Mouse (Mus musculus): ENCODE measurements around the gene Gm9732. TPM values are rescaled to one million over a fixed set of nuclear protein-coding genes. Genes with fewer than 3 reads are reported as not detected.
"Not testable (repeated sequence)": the region's sequence is repeated elsewhere in the genome, so short reads cannot be mapped to it uniquely, and the experiment has no call there.

Gene Gm9732
- polyA plus RNA-seq, 1 experiment from 2014 or later: not detected

DNA sequence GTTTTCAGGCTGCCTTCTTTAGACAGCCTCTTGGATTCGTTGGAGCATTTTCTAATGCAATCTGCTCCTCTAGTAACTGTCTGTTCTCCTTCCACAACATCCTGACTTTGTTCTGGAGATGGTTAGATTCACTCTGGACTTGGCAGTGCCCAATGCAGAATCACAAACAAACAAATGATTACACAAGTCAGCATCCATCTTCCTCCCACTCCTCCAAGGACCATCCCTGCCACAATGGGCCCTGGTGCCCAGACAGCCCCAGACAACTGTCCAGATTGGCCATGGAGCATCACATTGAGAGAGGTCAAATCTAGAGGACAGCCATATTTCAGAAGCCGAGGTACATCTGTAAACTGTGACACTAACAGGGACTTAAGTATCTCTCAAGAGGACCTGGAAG is 2.6 kb downstream of the Gm9732 start:
- H3K27ac ChIP-seq; H3K9me3 ChIP-seq; H3K4me1 ChIP-seq; H3K4me2 ChIP-seq; H3K4me3 ChIP-seq; H3K27me3 ChIP-seq; H3K9ac ChIP-seq; H3K36me3 ChIP-seq; ATAC-seq (ENCODE audit: borderline replicate concordance, extremely low read depth, low FRiP score, low TSS enrichment): not testable (repeated sequence)
- 58% methylated on average over 2 of the region's 2 CpGs for WGBS

DNA sequence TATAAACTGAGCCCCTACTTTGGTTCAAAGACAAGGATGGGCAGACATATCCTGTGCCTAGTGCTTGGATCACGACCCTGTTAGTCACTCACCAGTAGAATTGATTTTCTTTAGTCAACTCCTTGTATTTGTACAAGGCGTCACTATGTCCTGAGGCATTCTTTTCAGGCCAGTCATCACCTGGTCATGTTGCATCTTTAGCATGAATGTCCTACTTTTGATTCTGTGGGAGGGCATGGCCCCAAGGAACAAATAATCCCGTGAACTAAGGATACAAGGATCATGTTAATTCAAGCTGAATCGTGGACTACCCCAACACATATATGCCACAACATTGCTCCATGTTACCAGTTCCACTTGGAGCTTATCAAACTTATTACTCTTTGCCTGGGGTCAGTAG is 3.3 kb downstream of the Gm9732 start:
- H3K4me1 ChIP-seq; H3K27me3 ChIP-seq; H3K4me3 ChIP-seq; H3K9ac ChIP-seq; H3K4me2 ChIP-seq; H3K36me3 ChIP-seq; ATAC-seq (ENCODE audit: borderline replicate concordance, extremely low read depth, low FRiP score, low TSS enrichment); H3K27ac ChIP-seq; H3K9me3 ChIP-seq: not testable (repeated sequence)
- WGBS: 67% methylated on average over 4 of the region's 4 CpGs

DNA sequence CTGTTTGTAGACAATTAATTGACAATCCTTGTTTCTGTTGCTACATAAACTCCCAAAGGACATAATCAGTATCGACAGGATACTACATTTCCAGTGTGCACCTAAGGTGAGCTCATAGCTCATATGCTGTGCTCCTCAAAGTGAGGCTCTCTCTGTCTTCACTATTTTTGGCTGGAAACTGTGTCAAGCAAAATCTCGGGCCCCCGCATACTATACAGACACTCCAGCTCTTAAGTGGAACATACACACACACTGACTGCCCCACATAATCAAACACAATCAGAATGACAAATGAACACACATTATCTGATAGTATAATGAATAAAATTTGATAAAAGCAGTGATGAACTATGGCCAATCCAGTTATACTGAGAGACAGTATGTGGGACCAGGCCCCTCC is 3.8 kb downstream of the Gm9732 start:
- H3K9ac ChIP-seq; H3K27ac ChIP-seq; H3K27me3 ChIP-seq; H3K4me3 ChIP-seq; H3K4me2 ChIP-seq; ATAC-seq (ENCODE audit: borderline replicate concordance, extremely low read depth, low FRiP score, low TSS enrichment); H3K9me3 ChIP-seq; H3K36me3 ChIP-seq; H3K4me1 ChIP-seq: not testable (repeated sequence)
- 86% methylated on average over 3 of the region's 3 CpGs for WGBS

DNA sequence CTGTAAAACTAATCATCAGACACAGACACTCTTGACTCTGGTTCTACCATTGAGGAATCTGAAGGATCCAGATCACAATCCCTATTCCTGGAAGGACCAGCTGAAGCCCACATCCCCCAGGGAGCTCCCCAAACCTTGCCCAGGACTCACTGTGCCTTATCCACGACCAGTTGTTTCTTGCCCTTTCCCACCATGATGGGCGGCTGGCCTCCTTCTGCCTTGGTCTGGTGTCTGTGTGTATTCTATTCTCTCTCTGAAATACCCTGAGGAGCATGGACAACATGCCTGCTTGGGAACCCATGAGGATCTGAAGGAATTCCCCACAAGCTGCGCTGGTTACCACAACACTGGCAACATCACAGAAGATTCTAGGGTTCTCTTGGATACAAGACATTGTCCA is 18.7 kb downstream of the Gm9732 start, which contains the start of gene Gm8127:
Gene Gm8127, minus strand, starts transcription at position 330 of the 400 bp plus-strand sequence.
- H3K27ac ChIP-seq; ATAC-seq (ENCODE audit: borderline replicate concordance, extremely low read depth, low FRiP score, low TSS enrichment); H3K9ac ChIP-seq; H3K4me2 ChIP-seq; H3K4me1 ChIP-seq; H3K36me3 ChIP-seq; H3K9me3 ChIP-seq; H3K4me3 ChIP-seq; H3K27me3 ChIP-seq: not testable (repeated sequence)
- WGBS: 75% methylated on average over 3 of the region's 3 CpGs

DNA sequence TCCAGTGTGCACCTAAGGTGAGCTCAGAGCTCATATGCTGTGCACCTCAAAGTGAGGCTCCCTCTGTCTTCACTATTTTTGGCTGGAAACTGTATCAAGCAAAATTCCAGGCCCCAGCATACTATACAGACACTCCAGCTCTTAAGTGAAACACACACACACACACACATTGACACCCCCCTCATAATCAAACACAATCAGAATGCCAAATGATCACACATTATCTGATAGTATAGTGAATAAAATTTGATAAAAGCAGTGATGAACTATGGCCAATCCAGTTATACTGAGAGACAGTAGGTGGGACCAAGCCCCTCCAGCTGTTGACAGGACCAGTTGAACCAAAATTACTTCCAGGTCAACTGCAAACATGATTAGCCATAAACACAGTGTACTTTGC is 44.7 kb downstream of the Gm9732 start:
- not testable (repeated sequence) for H3K9me3 ChIP-seq; H3K9ac ChIP-seq; H3K27me3 ChIP-seq; H3K27ac ChIP-seq; ATAC-seq (ENCODE audit: borderline replicate concordance, extremely low read depth, low FRiP score, low TSS enrichment); H3K4me1 ChIP-seq; H3K4me3 ChIP-seq; H3K4me2 ChIP-seq; H3K36me3 ChIP-seq

DNA sequence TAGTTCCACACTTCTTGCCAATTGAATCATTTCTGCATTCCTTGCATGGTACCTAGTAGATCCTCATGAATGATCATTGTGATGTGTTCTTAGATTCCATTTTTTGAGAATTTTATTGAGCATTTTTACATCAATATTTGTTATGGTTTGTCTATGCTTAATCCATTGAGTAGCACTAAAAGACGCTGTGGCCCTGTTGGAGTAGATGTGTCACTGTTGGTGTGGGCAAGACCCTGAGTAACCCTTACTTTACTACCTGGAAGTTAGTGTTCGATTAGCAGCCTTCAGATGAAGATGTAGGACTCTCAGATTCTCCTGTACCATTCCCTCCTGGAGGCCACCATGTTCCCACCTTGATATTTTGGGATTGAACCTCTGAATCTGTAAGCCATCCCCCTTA is 53.8 kb downstream of the Gm9732 start:
- H3K4me2 ChIP-seq; H3K9me3 ChIP-seq; ATAC-seq (ENCODE audit: borderline replicate concordance, extremely low read depth, low FRiP score, low TSS enrichment); H3K4me1 ChIP-seq; H3K4me3 ChIP-seq; H3K27me3 ChIP-seq; H3K36me3 ChIP-seq; H3K9ac ChIP-seq; H3K27ac ChIP-seq: not testable (repeated sequence)
- 55% methylated on average over 2 of the region's 2 CpGs for WGBS

DNA sequence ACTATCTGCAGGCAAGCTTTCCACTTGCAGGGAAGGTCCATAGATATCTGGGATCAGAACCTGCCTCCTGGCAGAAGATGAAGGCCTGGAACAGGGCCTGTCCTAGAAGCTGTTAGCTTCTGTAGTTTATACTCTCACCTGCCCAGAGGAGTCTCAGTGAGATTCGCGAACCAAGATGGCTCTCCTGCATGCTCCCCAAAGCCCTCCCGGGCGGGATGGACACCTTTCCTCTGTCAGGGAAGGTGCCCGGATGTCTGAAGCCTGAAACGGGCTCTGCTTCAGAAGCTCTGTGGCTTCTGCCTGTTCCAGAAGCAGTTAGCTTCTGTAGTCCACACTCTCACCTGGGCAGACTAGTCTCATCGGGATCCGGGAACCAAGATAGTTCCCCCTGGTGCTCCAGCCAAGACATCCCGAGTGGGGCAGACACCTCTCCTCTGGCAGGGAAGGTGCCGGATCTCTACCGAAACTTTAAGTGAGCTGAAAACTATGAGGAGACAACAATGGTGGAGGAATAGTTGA is 56.6 kb downstream of the Gm9732 start:
- not testable (repeated sequence) for H3K4me3 ChIP-seq; H3K9me3 ChIP-seq; H3K9ac ChIP-seq; H3K27ac ChIP-seq; H3K36me3 ChIP-seq; ATAC-seq (ENCODE audit: borderline replicate concordance, extremely low read depth, low FRiP score, low TSS enrichment); H3K27me3 ChIP-seq; H3K4me2 ChIP-seq; H3K4me1 ChIP-seq
- 91% methylated on average over 11 of the region's 11 CpGs for WGBS

DNA sequence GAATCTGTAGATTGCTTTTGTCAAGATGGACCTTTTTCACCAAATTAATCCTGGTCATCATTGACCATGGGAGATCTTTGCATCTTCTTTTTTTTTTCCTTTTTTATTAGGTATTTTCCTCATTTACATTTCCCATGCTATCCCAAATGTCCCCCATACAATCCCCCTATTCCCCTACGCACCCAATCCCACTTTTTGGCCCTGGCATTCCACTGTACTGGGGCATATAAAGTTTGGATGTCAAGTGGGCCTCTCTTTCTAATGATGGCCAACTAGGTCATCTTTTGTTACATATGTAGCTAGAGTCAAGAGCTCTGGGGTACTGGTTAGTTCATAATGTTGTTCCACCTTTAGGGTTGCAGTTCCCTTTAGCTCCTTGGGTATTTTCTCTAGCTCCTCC is 62.8 kb downstream of the Gm9732 start:
- H3K36me3 ChIP-seq; H3K9ac ChIP-seq; H3K4me3 ChIP-seq; H3K27ac ChIP-seq; H3K9me3 ChIP-seq; H3K27me3 ChIP-seq; H3K4me1 ChIP-seq; ATAC-seq (ENCODE audit: borderline replicate concordance, extremely low read depth, low FRiP score, low TSS enrichment); H3K4me2 ChIP-seq: not testable (repeated sequence)
- 59% methylated on average over 1 of the region's 1 CpGs for WGBS

DNA sequence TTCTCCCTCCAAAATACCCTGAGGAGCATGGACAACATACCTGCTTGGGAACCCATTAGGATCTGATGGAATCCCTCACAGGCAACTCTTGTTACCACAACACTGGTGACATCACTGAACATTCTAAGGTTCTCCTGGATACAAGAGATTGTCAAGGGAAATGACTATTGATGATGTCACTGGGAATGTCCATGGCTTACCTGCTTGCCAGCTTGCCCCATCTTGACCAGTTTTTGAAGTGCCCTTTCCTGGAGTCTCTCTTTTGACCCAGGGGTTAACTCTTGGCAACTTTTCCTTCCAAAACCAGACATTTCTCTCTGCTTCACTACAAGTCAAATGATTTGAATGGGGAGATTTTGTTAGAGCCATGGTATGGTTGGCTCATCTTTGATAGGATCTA is 72.9 kb downstream of the Gm9732 start, which contains the start of gene 1700001F09Rik:
Gene 1700001F09Rik, minus strand, starts transcription at position 101 of the 400 bp plus-strand sequence.
- H3K27ac ChIP-seq; H3K27me3 ChIP-seq; H3K4me1 ChIP-seq; H3K4me2 ChIP-seq; H3K9ac ChIP-seq; H3K4me3 ChIP-seq; H3K36me3 ChIP-seq; ATAC-seq (ENCODE audit: borderline replicate concordance, extremely low read depth, low FRiP score, low TSS enrichment); H3K9me3 ChIP-seq: not testable (repeated sequence)

DNA sequence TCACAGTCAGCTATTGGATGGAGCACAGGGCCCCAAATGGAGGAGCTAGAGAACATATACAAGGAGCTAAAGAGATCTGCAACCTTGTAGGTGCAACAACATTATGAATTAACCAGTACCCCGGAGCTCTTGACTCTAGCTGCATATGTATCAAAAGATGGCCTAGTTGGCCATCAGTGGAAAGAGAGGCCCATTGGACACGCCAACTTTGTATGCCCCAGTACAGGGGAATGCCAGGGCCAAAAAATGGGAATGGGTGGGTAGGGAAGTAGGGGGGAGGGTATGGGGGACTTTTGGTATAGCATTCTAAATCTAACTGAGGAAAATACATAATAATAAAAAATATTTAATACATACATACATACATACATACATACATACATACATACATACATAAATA is 78.1 kb downstream of the Gm9732 start:
- not testable (repeated sequence) for H3K4me3 ChIP-seq; H3K27ac ChIP-seq; H3K9ac ChIP-seq; H3K27me3 ChIP-seq; H3K36me3 ChIP-seq; ATAC-seq (ENCODE audit: borderline replicate concordance, extremely low read depth, low FRiP score, low TSS enrichment); H3K4me2 ChIP-seq; H3K4me1 ChIP-seq; H3K9me3 ChIP-seq
- WGBS: 84% methylated on average over 2 of the region's 2 CpGs

Other genes with a start within 250 kb of the Gm9732 start
- not detected in 2 replicates for gene Gm8094, start 198.4 kb upstream of the Gm9732 start, polyA plus RNA-seq (2015; fragmentation: Nextera tagmentation; extraction: Ambion mirVana)
- gene Gm8104, start 174.4 kb upstream of the Gm9732 start, polyA plus RNA-seq (2015; fragmentation: Nextera tagmentation; extraction: Ambion mirVana): not detected in 2 replicates
- gene Gm7233, start 95.2 kb upstream of the Gm9732 start, polyA plus RNA-seq (2015; fragmentation: Nextera tagmentation; extraction: Ambion mirVana): 0.15 TPM in 1 of 2 replicates, not detected in the other
- not detected in 2 replicates for gene Gm8122, start 39.7 kb upstream of the Gm9732 start, polyA plus RNA-seq (2015; fragmentation: Nextera tagmentation; extraction: Ambion mirVana)
- gene Gm8126, start 16.4 kb upstream of the Gm9732 start, polyA plus RNA-seq (2015; fragmentation: Nextera tagmentation; extraction: Ambion mirVana): not detected in 2 replicates
- not detected in 2 replicates for gene Gm8127, start 18.8 kb downstream of the Gm9732 start, polyA plus RNA-seq (2015; fragmentation: Nextera tagmentation; extraction: Ambion mirVana)
- not detected in 2 replicates for gene 1700001F09Rik, start 72.8 kb downstream of the Gm9732 start, polyA plus RNA-seq (2015; fragmentation: Nextera tagmentation; extraction: Ambion mirVana)
- gene Gm8138, start 141.3 kb downstream of the Gm9732 start, polyA plus RNA-seq (2015; fragmentation: Nextera tagmentation; extraction: Ambion mirVana): not detected in 2 replicates

Measured in lung, embryonic 15.5 days (tissue).